Mouse (Mus musculus): ENCODE measurements around the gene Bloc1s2. TPM values are rescaled to one million over a fixed set of nuclear protein-coding genes. Genes with fewer than 3 reads are reported as not detected.

The Bloc1s2 gene
- 69.6 TPM for polyA plus RNA-seq (2017; shearing (Covaris generic))

GRCm38 (mm10) chr19:44145702-44146567 is at the start of gene Bloc1s2:
TSS of gene Bloc1s2 (minus strand) at chr19:44146446.

GRCm38 (mm10) chr19:44192342-44192741 is 46.1 kb upstream of the Bloc1s2 start, which contains the start of gene Pkd2l1:
TSS of gene Pkd2l1 (minus strand) at chr19:44192442.

GRCm38 (mm10) chr19:44135072-44135959 is 10.9 kb downstream of the Bloc1s2 start, which contains the start of gene Cwf19l1:
TSS of gene Cwf19l1 (minus strand) at chr19:44135876.

GRCm38 (mm10) chr19:44106831-44107660 is 39.2 kb downstream of the Bloc1s2 start, which contains the start of gene Chuk:
TSS of gene Chuk (minus strand) at chr19:44107480.

Other genes with a start within 250 kb of the Bloc1s2 start
- gene Dnmbp, start 206.3 kb downstream of the Bloc1s2 start, polyA plus RNA-seq (2017; shearing (Covaris generic)), result 6.5 TPM
- not detected for gene Cpn1, start 159.9 kb downstream of the Bloc1s2 start, polyA plus RNA-seq (2017; shearing (Covaris generic))
- not detected for gene Cyp2c23, start 117.2 kb downstream of the Bloc1s2 start, polyA plus RNA-seq (2017; shearing (Covaris generic))
- 5.3 TPM for gene Erlin1, start 76.7 kb downstream of the Bloc1s2 start, polyA plus RNA-seq (2017; shearing (Covaris generic))
- gene Chuk, start 39.0 kb downstream of the Bloc1s2 start, polyA plus RNA-seq (2017; shearing (Covaris generic)), result 88.2 TPM
- gene Cwf19l1, start 10.6 kb downstream of the Bloc1s2 start, polyA plus RNA-seq (2017; shearing (Covaris generic)), result 21.6 TPM
- gene Pkd2l1, start 46.0 kb upstream of the Bloc1s2 start, polyA plus RNA-seq (2017; shearing (Covaris generic)), result not detected
- not detected for gene Scd3, start 56.8 kb upstream of the Bloc1s2 start, polyA plus RNA-seq (2017; shearing (Covaris generic))
- gene Scd2, start 147.2 kb upstream of the Bloc1s2 start, polyA plus RNA-seq (2017; shearing (Covaris generic)), result 17.7 TPM
- 0.26 TPM for gene Scd4, start 186.6 kb upstream of the Bloc1s2 start, polyA plus RNA-seq (2017; shearing (Covaris generic))

Data from effector memory CD4-positive, alpha-beta T cell, adult 5 months (primary cell).